Mouse (Mus musculus) natural killer cell, adult 2 months (primary cell): ENCODE results near the gene Kcnc3.

Source experiments
- DNase-seq, 2 experiments: peaks; one replicate each; pipeline ENCODE4 v3.0.0; 2022; ENCODE audit warnings: low spot score in 2 of 2

Gene Kcnc3

DNA sequence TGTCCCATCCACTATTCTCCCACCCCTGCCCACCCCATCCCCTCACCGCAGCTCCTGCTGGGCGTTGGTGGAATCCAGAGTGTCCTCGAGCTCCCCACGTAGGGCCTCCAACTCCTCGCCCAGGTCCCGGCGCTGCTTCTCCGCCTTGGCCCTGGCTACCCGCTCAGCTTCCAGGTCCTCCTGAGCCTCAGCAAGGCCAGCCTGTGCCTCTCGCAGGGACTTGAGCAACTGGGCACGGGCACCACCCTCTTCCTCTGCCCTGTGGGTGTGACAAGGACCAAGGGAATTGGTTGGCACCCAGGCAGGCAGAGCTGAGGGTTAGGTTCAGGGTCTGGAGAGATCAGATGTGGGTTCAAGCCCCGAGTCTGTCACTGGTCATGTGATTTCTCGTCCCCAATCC is 36.5 kb downstream of the Kcnc3 start:
- DNase-seq = no peak

DNA sequence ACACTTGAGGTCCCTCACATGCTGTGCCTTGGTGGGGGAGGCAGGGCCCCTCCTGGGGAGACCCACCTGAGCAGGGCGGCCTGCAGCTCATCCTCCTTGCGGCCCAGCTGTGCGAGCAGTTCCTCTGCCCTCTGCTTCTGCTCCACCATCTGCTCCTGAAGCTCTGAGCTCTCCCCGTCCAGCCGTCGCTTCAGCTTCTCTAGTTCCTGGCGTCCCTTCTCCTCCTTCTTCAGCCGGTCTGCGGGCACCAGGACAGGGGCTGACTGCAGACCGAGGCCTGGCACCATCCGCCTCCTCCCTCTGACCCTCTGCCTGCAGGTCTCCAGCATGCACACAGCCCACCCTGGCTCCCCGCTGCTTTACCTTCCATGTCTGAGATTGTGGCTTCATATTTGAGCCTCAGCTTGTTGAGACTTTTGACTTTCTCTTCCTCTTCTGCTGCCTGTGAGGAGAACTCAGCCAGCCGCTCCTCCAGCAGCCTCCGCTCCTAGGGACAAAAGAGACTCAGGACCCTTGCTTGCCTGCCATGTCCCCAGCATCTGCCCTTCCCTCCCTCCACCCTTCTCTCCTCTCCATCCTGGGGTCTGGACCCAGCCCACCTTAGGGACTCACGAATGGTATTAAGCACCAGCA is 38.1 kb downstream of the Kcnc3 start:
- no peak for DNase-seq

GRCm38 (mm10) chr7:44630437-44630836 is 40.0 kb downstream of the Kcnc3 start:
- DNase-seq = no peak

DNA sequence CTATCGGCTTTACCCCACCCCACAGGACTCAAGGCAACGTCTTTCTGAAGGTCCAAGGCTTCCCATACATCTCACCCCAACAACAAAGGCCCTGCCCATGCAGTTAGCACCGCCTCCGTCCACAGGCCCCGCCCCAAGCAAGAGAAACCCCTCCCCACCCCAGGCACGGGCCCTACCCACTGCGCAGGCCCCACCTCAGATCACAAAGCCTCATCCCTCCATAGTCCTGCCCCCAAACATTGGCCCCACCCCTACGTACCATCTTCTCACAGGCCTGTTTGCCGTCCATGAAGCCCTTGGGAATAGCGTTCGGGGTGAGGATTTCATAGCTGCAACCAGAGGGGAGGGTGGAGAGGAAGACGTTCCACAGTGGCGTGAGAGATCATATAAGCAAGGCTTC is 42.2 kb downstream of the Kcnc3 start:
- no peak for DNase-seq

- peak in 1 of 2 experiments; percentile 19 for DNase-seq
These were observed 42.9 kb downstream of the Kcnc3 start for GRCm38 (mm10) chr7:44633407-44633806.

DNA sequence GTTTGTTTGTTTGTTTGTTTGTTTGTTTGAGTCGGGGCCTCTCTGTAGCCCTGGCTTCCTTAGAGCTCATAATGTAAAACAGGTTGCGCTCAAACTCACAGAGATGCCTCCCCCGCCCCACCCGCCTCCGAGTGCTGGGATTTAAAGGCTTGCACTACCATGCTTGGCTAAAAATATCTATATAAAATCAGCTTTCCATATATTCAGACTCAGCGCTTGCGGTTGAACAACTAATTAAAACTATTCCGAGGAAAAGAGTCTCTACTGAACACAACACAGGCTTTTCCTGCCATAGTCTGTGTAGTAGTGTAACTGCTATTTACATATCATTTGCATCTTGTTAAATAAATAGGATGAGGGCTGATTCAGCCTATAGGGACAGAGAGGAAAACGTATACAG is 46.2 kb downstream of the Kcnc3 start:
- DNase-seq = no peak

GRCm38 (mm10) chr7:44638663-44639062 is 48.2 kb downstream of the Kcnc3 start:
- no peak for DNase-seq

DNA sequence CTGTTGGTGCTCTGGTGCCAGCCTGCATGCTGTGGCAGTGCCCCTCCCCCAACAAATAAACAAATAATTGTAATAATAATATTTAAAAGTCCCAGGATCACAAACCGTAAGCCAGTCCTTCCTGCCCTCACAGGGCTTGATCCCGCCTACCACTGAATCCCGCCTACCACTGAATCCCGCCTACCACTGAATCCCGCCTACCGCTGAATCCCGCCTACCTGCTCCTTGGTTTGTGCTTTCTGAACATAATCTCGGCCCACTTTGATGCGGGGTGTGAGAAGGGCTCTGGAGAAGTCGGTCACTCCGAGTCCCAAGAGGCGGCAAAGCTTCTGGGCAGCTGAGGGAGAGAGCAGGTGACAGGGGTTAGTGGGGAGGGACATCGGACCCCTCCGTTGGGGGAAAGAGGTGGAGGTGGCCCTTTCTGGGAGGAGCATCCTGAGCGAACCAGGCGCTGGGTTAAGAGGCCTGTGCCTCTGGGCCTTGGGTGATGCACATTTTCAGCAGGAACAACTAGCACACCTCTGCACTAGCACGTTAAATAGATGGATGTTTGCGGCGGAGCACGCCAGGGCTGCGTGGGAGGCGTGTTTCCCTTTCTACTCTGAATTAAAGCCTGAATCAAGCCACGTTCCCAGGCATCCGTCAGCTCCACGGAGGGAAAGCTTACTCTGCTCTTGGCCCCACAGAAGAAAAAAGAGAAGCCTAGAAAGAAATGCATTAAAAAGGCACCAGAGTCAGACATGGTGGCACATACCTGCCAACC is 50.6 kb downstream of the Kcnc3 start:
- no peak for DNase-seq

GRCm38 (mm10) chr7:44641887-44642286 is 51.4 kb downstream of the Kcnc3 start:
- DNase-seq = peak; percentile 40 to 66

DNA sequence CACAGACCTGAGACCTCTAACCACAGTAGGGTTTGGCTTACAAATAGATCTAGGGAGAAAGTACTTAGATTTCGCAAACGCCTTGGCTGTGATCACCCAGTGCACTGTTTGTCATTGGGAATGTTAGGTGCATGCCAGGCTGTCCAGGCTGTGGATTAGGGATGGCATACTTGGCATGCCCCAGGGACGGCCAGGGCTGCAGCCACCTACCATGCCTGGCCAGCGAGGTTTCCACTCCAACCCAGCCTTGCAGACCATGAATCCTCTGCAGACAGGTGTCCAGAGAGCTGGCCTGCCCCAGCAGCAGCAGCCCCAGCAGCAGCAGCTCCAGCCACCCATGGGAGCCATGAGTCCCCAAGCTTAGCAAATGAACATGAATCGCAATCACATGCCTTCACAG is 54.8 kb downstream of the Kcnc3 start:
- DNase-seq = no peak

DNA sequence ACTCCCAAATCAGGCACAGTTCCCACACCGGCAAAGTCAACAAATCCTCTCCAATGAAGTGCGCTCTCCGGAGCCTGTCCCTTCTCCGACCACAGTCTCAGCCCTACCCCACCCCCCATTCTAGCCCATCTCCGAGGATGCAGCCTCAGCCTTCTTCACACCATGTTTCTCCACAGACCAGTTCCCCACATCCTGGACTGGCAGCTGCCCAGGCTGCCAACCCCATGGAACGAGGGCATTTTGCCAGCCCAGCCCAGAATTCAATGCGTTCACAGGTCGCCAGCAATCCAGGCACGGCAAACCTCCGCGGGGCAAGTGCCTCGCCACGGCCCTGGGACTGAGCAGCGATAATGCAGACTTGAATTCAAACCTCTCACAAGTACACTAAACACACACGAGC is 55.5 kb downstream of the Kcnc3 start:
- DNase-seq = no peak

DNA sequence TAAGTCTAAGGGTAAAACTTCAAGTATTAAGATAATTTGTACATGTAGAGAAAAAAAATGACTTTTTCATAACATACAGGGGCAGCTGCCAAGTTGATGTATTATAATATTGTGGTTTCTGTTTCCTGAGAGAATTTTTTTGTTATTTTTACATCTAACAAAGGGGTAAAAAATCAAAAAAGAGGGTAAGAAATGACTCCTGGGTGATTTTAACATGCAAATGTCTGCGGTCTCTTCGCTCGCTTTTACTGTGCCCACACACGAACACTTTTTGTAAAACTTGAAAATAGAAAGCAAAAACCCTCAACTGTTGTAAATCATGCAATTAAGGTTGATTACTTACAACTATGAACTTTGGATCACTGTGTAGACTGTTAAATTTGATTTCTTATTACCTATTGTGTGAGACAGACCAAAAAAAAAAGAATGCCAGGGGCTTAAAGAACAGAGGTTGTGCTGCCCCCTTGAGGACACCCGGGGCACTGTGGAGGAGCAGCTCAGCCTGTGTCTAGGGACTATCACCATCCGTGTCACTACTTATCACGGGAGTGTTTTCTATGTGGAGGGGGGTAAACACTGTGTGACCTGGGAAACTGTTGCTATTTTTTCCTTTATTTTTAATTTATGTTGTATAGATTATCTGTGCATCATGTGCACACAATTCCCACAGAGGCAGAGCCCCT is 56.7 kb downstream of the Kcnc3 start:
- DNase-seq = peak; percentile 70 to 80

- no peak for DNase-seq
These were observed 57.3 kb downstream of the Kcnc3 start for GRCm38 (mm10) chr7:44647729-44648128.

GRCm38 (mm10) chr7:44649094-44649610 is 58.7 kb downstream of the Kcnc3 start:
- DNase-seq = no peak

- peak; percentile 43 to 62 for DNase-seq
These were observed 59.5 kb downstream of the Kcnc3 start for GRCm38 (mm10) chr7:44649990-44650389.

GRCm38 (mm10) chr7:44651416-44651815 is 61.0 kb downstream of the Kcnc3 start:
- peak; percentile 17 to 53 for DNase-seq

GRCm38 (mm10) chr7:44653773-44654172 is 63.3 kb downstream of the Kcnc3 start:
- peak in 1 of 2 experiments; percentile 48 for DNase-seq
